Mouse (Mus musculus) limb, embryonic 14.5 days (tissue): ENCODE measurements around the gene Cst6. TPM values are rescaled to one million over a fixed set of nuclear protein-coding genes. Genes with fewer than 3 reads are reported as not detected.

Source experiments
- ATAC-seq: fragments of 200-750 bp; cut with Nextera tagmentation; 2 replicates; pipeline ENCODE4 v1.8.0; 2017; ENCODE audit warnings: low read depth, moderate number of reproducible peaks, moderate TSS enrichment; ENCODE audit not compliant: low FRiP score
- DNase-seq: peaks from one replicate; pipeline ENCODE4 v3.0.0-alpha.2; 2015; ENCODE audit warnings: low spot score
- H3K27ac ChIP-seq: fragments of 300-500 bp; sonication (generic); replicated peaks from 2 replicates; pipeline ENCODE4 v1.5.1; 2014; ENCODE audit warnings: low read depth, mild to moderate bottlenecking, low read length, moderate library complexity, mixed read lengths
- H3K27me3 ChIP-seq: fragments of 300-500 bp; sonication (generic); 2 replicates; pipeline ENCODE4 v1.6.1; 2014; ENCODE audit warnings: low read length, mixed read lengths; ENCODE audit not compliant: control insufficient read depth, insufficient read depth
- H3K36me3 ChIP-seq: fragments of 300-500 bp; sonication (generic); 2 replicates; pipeline ENCODE4 v1.6.1; 2014; ENCODE audit warnings: mild to moderate bottlenecking, low read length, moderate library complexity, mixed read lengths; ENCODE audit not compliant: control insufficient read depth, insufficient read depth
- H3K4me1 ChIP-seq: fragments of 300-500 bp; sonication (generic); 2 replicates; pipeline ENCODE4 v1.6.1; 2014; ENCODE audit warnings: antibody characterized with exemption, low read length, mixed read lengths; ENCODE audit not compliant: control insufficient read depth, insufficient read depth
- H3K4me2 ChIP-seq: fragments of 300-500 bp; sonication (generic); replicated peaks from 2 replicates; pipeline ENCODE4 v1.6.1; 2014; ENCODE audit warnings: low read depth, mild to moderate bottlenecking, low read length, moderate library complexity; ENCODE audit not compliant: severe bottlenecking
- H3K4me3 ChIP-seq: fragments of 300-500 bp; sonication (generic); replicated peaks from 2 replicates; pipeline ENCODE4 v1.5.1; 2014; ENCODE audit warnings: low read length
- H3K9ac ChIP-seq: fragments of 300-500 bp; sonication (generic); 2 replicates; pipeline ENCODE4 v1.6.1; 2014; ENCODE audit warnings: mild to moderate bottlenecking, low read depth, low read length, moderate library complexity; ENCODE audit not compliant: severe bottlenecking
- H3K9me3 ChIP-seq: fragments of 300-500 bp; sonication (generic); 2 replicates; pipeline ENCODE4 v1.6.1; 2016; ENCODE audit warnings: low read length; ENCODE audit not compliant: control insufficient read depth
- POLR2A ChIP-seq: fragments of 200-500 bp; IDR thresholded peaks from 2 replicates; pipeline ENCODE4 v1.8.0; 2012; ENCODE audit warnings: inconsistent platforms, mild to moderate bottlenecking, moderate library complexity, borderline replicate concordance; ENCODE audit not compliant: insufficient read depth, insufficient read length; ENCODE audit errors: extremely low read depth
- WGBS: fragments of 180-500 bp; shearing (Covaris S2); extraction: QIAGEN DNeasy Blood & Tissue Kit; methylation state at CpG from one replicate; pipeline ENCODE4 v1.1.7; 2014; 5-methylcytosine and 5-hydroxymethylcytosine counted together
- polyA plus RNA-seq, 2 experiments: library from polyadenylated mRNA; depleted of rRNA in 1 of 2; stranded (reverse) in 1 of 2; unstranded in 1 of 2; fragments of >200 nt; fragmentation: Nextera tagmentation in 1 of 2; extraction: Ambion mirVana in 1 of 2; gene quantifications; 2 replicates each; pipeline versions ENCODE4 v1.2.1 to v1.2.3; 2012 to 2014

The Cst6 gene
- polyA plus RNA-seq, 2 experiments = 3.0 to 8.5 TPM

DNA sequence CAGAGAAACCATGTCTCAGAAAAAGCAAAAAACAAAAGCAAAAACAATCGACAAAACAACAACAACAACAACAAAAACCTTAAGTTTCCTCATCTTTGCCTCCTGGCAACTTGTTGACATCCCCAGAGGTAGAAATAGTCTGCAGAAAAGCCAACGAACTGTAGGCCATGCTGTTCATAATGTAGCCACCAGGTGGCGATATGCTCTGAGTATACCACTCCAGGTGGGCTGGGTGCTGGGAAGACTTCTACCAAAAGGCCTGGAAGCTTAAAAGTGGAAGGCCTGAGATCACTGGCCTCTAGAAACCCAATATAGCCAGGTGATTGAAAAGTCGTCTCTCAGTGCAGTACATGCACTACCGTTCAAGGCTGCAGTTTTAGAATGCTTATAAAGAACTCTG lies 11.4 kb downstream of the Cst6 start:
- DNase-seq (peak; percentile 86), ATAC-seq (no peak)
- Histone ChIP-seq H3K4me3 (no peak overlapping the region), H3K27me3 (no peaks in the 10 kb centered on the region), H3K4me1 (no peaks in the 10 kb centered on the region), H3K36me3 (no peaks in the 10 kb centered on the region), H3K9me3 (no peaks in the 10 kb centered on the region), H3K4me2 (no peak overlapping the region), H3K9ac (no peak overlapping the region), H3K27ac (no peak overlapping the region)
- WGBS = 20% methylated on average over 5 of the region's 5 CpGs
- TF ChIP-seq POLR2A = no peak

DNA sequence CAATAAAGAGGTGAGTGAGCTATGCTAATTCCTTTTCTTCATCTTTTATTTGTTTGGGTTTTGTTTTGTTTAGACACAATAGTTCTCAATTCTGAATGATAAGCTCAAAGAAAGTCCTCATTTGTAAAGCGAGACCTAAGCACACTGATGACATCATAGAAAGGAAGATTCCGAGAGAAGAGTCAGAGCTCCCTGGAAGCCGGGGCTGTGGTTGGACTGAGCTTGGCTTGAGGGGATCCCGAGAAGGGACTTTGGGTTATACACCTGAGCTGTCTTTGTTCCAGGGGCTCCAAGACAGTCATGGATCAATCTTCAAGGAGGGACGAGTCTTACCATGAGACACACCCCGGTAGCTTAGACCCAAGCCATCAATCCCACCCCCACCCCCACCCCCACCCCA lies 13.9 kb downstream of the Cst6 start, which contains the start of gene Catsper1:
Gene Catsper1, plus strand, starts transcription at position 301 of the 400 bp plus-strand sequence.
- no peak within 1 kb of the TSS for H3K9ac ChIP-seq
- no peaks in the 10 kb centered on the region for H3K27me3 ChIP-seq
- no peaks in the 10 kb centered on the region for H3K36me3 ChIP-seq
- ATAC-seq (no peak), DNase-seq (no peak)
- no peak within 1 kb of the TSS for H3K27ac ChIP-seq
- no peak for TF ChIP-seq POLR2A
- H3K4me1 ChIP-seq = no peaks in the 10 kb centered on the region
- WGBS = 86% methylated on average over 6 of the region's 6 CpGs
- H3K4me2 ChIP-seq = no peak within 1 kb of the TSS
- H3K9me3 ChIP-seq = no peaks in the 10 kb centered on the region
- H3K4me3 ChIP-seq = no peak within 1 kb of the TSS

DNA sequence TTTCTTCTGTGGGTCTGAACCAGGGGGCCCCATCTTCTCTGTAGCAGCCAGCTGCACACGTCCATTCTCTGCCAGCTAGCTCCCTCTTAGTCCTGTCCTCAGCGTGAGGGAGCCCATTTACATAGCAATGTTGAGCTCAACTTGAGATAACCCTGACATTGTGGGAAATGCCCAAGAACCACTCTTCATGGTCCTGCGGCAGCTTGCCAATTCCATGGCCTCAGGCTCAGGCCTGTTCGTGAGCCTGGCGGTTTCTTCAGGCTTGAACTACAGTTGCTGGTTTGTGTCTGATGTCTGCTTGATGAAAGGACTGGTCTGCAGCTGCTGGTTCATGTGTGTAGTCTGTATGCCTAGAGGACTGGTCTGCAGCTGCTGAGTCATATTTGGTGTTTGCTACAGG lies 14.6 kb downstream of the Cst6 start:
- Histone ChIP-seq H3K27me3 (no peaks in the 10 kb centered on the region), H3K9me3 (no peaks in the 10 kb centered on the region), H3K4me2 (no peak overlapping the region), H3K9ac (no peak overlapping the region), H3K36me3 (no peaks in the 10 kb centered on the region), H3K4me3 (no peak overlapping the region), H3K4me1 (no peaks in the 10 kb centered on the region), H3K27ac (no peak overlapping the region)
- TF ChIP-seq POLR2A = no peak
- no peak for ATAC-seq
- DNase-seq = no peak
- WGBS = 75% methylated on average over 5 of the region's 5 CpGs

DNA sequence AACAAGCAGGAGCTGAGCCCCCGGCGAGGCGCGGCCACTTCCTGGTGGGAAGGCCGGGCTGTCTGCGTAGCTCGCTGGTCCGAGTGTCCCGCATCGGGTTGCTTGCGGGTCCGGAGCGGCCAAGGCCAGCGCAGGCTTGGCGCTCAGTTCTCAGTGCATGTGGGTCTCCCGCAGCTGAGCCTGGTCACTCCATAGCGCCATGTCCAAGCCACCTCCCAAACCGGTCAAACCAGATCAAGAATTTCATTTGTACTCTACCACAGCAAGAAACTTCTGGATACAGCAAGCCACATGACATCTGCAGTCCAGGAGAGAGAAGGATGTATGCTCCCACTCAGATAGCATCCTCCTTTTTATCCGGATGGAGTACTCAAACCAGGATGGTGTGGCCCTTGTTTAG lies 21.4 kb downstream of the Cst6 start:
- ATAC-seq (no peak), DNase-seq (no peak)
- no peak overlapping the region for H3K9ac ChIP-seq
- WGBS = 71% methylated on average over 19 of the region's 19 CpGs
- H3K27me3 ChIP-seq = no peaks in the 10 kb centered on the region
- H3K36me3 ChIP-seq = no peaks in the 10 kb centered on the region
- no peak overlapping the region for H3K27ac ChIP-seq
- no peak overlapping the region for H3K4me2 ChIP-seq
- no peaks in the 10 kb centered on the region for H3K4me1 ChIP-seq
- H3K9me3 ChIP-seq = no peaks in the 10 kb centered on the region
- TF ChIP-seq POLR2A = no peak
- H3K4me3 ChIP-seq = no peak overlapping the region

DNA sequence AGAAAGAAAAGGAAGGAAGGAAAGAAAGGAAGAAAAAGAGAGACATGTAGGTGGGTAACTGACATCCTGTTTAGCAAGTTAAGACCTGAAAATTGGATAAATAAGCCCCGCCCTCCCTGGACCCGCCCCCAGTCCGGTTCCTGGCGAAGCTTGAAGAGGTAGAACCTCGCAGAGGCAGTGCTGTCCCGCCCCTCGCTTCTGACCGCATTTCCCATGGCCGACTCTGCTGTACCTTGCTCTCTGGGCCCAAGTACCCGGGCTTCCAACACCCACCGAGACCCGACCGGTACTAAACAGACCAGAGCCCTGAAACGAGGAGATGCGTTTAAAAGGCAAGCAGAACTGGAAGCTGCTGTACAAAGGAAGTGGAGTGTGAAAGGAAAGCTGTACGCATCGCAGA lies 25.6 kb downstream of the Cst6 start:
- no peak overlapping the region for H3K4me3 ChIP-seq
- no peaks in the 10 kb centered on the region for H3K36me3 ChIP-seq
- no peak overlapping the region for H3K4me2 ChIP-seq
- H3K27me3 ChIP-seq = no peaks in the 10 kb centered on the region
- no peak overlapping the region for H3K9ac ChIP-seq
- no peak overlapping the region for H3K27ac ChIP-seq
- no peak for TF ChIP-seq POLR2A
- DNase-seq (no peak), ATAC-seq (no peak)
- 67% methylated on average over 17 of the region's 17 CpGs for WGBS
- no peaks in the 10 kb centered on the region for H3K4me1 ChIP-seq
- H3K9me3 ChIP-seq = no peaks in the 10 kb centered on the region

DNA sequence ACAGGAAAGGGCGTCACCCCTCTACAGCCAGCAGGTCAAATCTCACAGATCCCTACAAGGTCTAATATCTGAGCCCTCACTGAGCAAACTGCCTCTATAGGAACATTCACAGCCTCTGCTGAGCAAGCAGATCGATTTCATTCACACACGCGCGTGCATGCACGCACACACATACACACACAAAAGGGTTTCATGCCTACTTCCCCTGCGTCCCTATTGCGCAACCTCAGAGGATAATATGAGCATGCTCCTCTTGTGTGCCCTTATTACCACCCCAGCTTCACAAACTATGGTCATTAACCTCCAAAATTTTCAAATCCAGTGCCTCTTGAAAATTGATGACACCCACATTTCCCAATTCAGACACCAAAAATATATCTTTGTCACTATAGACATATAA lies 36.2 kb downstream of the Cst6 start:
- H3K9me3 ChIP-seq = no peaks in the 10 kb centered on the region
- H3K4me2 ChIP-seq = no peak overlapping the region
- TF ChIP-seq POLR2A = no peak
- H3K4me3 ChIP-seq = no peak overlapping the region
- no peaks in the 10 kb centered on the region for H3K4me1 ChIP-seq
- DNase-seq (no peak), ATAC-seq (no peak)
- WGBS = 88% methylated on average over 8 of the region's 8 CpGs
- no peaks in the 10 kb centered on the region for H3K27me3 ChIP-seq
- H3K9ac ChIP-seq = no peak overlapping the region
- H3K27ac ChIP-seq = no peak overlapping the region
- H3K36me3 ChIP-seq = no peaks in the 10 kb centered on the region
